Mouse (Mus musculus) olfactory bulb, adult 2 months (tissue): ENCODE measurements around the gene Prpf4.

ENCODE experiments used
- CTCF ChIP-seq: fragments of 200-500 bp; IDR thresholded peaks from 2 replicates; pipeline ENCODE4 v1.5.1; 2012; ENCODE audit warnings: low read depth, mild to moderate bottlenecking, low read length, moderate library complexity; ENCODE audit not compliant: insufficient read depth
- POLR2A ChIP-seq: fragments of 200-500 bp; IDR thresholded peaks from 2 replicates; pipeline ENCODE4 v1.6.1; 2012; ENCODE audit warnings: mild to moderate bottlenecking, low read depth, low read length, moderate library complexity; ENCODE audit not compliant: insufficient read depth

- TF ChIP-seq CTCF: no peak
- TF ChIP-seq POLR2A: no peak
Measured at GRCm38 (mm10) chr4:62395806-62396205, 12.8 kb upstream of the Prpf4 start.
